Mouse (Mus musculus): ENCODE results near the gene Smg9. TPM values are rescaled to one million over a fixed set of nuclear protein-coding genes. Genes with fewer than 3 reads are reported as not detected.

Smg9 gene
- polyA plus RNA-seq, 1 experiment from 2014 or later: 39.4 TPM

DNA sequence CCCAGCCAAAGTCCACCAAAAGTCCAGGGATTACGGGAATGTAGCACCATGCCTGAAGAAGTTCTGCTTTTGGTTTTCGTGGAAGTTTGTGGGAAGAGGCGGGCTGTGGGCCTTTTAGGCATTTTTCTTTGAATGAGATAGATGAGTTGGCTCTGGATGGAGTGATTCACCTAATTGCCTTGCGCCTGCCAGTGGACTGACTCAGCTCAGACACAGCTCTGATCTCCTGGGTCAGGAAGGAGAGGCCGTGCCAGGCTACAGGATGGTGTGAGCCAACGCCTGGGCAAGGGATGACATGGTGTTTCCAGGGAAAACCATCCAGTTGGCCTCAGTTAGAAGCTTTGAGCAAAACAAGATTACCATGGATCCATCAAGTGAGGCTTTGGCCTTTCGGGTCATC lies 70.9 kb downstream of the Smg9 start:
- Histone ChIP-seq H3K9me3 (replicated peaks; ENCODE audit: control insufficient read depth, low read length, poor library complexity, severe bottlenecking) (no peaks in the 10 kb centered on the region), H3K4me1 (ENCODE audit: control insufficient read depth, insufficient read depth, low read length) (peaks cover 5% of the 10 kb centered on the region), H3K36me3 (ENCODE audit: control insufficient read depth, insufficient read depth, low read length) (no peaks in the 10 kb centered on the region), H3K4me2 (ENCODE audit: low read length) (no peak overlapping the region), H3K27ac (ENCODE audit: low read length) (no peak overlapping the region), H3K9ac (ENCODE audit: low read depth, low read length) (no peak overlapping the region), H3K4me3 (ENCODE audit: low read depth, low read length) (no peak overlapping the region), H3K27me3 (ENCODE audit: control insufficient read depth, insufficient read depth, low read depth, low read length) (no peaks in the 10 kb centered on the region)
- ATAC-seq: no peak
- WGBS: 95% methylated on average over 7 of the region's 7 CpGs

Other genes starting within 250 kb of the Smg9 start
- 4.8 and 5.3 TPM in 2 replicates for gene Zfp114, start 224.6 kb upstream of the Smg9 start, polyA plus RNA-seq (2015; fragmentation: Nextera tagmentation; extraction: Ambion mirVana)
- 4.9 and 5.4 TPM in 2 replicates for gene Zfp111, start 188.2 kb upstream of the Smg9 start, polyA plus RNA-seq (2015; fragmentation: Nextera tagmentation; extraction: Ambion mirVana)
- 4.3 and 5.5 TPM in 2 replicates for gene Zfp109, start 162.1 kb upstream of the Smg9 start, polyA plus RNA-seq (2015; fragmentation: Nextera tagmentation; extraction: Ambion mirVana)
- 6.7 and 6.9 TPM in 2 replicates for gene Zfp108, start 144.8 kb upstream of the Smg9 start, polyA plus RNA-seq (2015; fragmentation: Nextera tagmentation; extraction: Ambion mirVana)
- gene Zfp93, start 129.2 kb upstream of the Smg9 start, polyA plus RNA-seq (2015; fragmentation: Nextera tagmentation; extraction: Ambion mirVana): 7.1 and 7.5 TPM in 2 replicates
- gene Zfp61, start 98.4 kb upstream of the Smg9 start, polyA plus RNA-seq (2015; fragmentation: Nextera tagmentation; extraction: Ambion mirVana): 46.2 and 46.3 TPM in 2 replicates
- gene Zfp94, start 83.0 kb upstream of the Smg9 start, polyA plus RNA-seq (2015; fragmentation: Nextera tagmentation; extraction: Ambion mirVana): 22.2 and 23.1 TPM in 2 replicates
- 0.29 TPM in 1 of 2 replicates, not detected in the other for gene Tescl, start 65.7 kb upstream of the Smg9 start, polyA plus RNA-seq (2015; fragmentation: Nextera tagmentation; extraction: Ambion mirVana)
- gene Lypd5, start 50.4 kb upstream of the Smg9 start, polyA plus RNA-seq (2015; fragmentation: Nextera tagmentation; extraction: Ambion mirVana): not detected in 2 replicates
- 0.81 and 0.84 TPM in 2 replicates for gene Kcnn4, start 29.4 kb upstream of the Smg9 start, polyA plus RNA-seq (2015; fragmentation: Nextera tagmentation; extraction: Ambion mirVana)
- not detected in 2 replicates for gene Irgc1, start 52.7 kb downstream of the Smg9 start, polyA plus RNA-seq (2015; fragmentation: Nextera tagmentation; extraction: Ambion mirVana)
- 1.6 and 1.8 TPM in 2 replicates for gene Plaur, start 62.9 kb downstream of the Smg9 start, polyA plus RNA-seq (2015; fragmentation: Nextera tagmentation; extraction: Ambion mirVana)
- gene Cadm4, start 82.4 kb downstream of the Smg9 start, polyA plus RNA-seq (2015; fragmentation: Nextera tagmentation; extraction: Ambion mirVana): 63.2 and 75.3 TPM in 2 replicates
- gene Zfp428, start 107.4 kb downstream of the Smg9 start, polyA plus RNA-seq (2015; fragmentation: Nextera tagmentation; extraction: Ambion mirVana): 298 and 327 TPM in 2 replicates
- 1.6 and 1.7 TPM in 2 replicates for gene AC161166.1, start 112.8 kb downstream of the Smg9 start, polyA plus RNA-seq (2015; fragmentation: Nextera tagmentation; extraction: Ambion mirVana)
- 26.3 and 26.9 TPM in 2 replicates for gene Irgq, start 131.1 kb downstream of the Smg9 start, polyA plus RNA-seq (2015; fragmentation: Nextera tagmentation; extraction: Ambion mirVana)
- gene Pinlyp, start 146.5 kb downstream of the Smg9 start, polyA plus RNA-seq (2015; fragmentation: Nextera tagmentation; extraction: Ambion mirVana): not detected in 2 replicates
- gene Xrcc1, start 146.7 kb downstream of the Smg9 start, polyA plus RNA-seq (2015; fragmentation: Nextera tagmentation; extraction: Ambion mirVana): 66.1 and 66.9 TPM in 2 replicates
- gene Ethe1, start 187.9 kb downstream of the Smg9 start, polyA plus RNA-seq (2015; fragmentation: Nextera tagmentation; extraction: Ambion mirVana): 26.5 and 30.7 TPM in 2 replicates
- gene Zfp575, start 188.0 kb downstream of the Smg9 start, polyA plus RNA-seq (2015; fragmentation: Nextera tagmentation; extraction: Ambion mirVana): 18.2 and 20.9 TPM in 2 replicates
- not detected in 2 replicates for gene Phldb3, start 211.1 kb downstream of the Smg9 start, polyA plus RNA-seq (2015; fragmentation: Nextera tagmentation; extraction: Ambion mirVana)
- 0.36 and 0.45 TPM in 2 replicates for gene Lypd3, start 236.9 kb downstream of the Smg9 start, polyA plus RNA-seq (2015; fragmentation: Nextera tagmentation; extraction: Ambion mirVana)

All from midbrain, embryonic 16.5 days (tissue).